Mouse (Mus musculus) intestine, postnatal 0 days (tissue): ENCODE measurements around the gene Orai3. TPM values are rescaled to one million over a fixed set of nuclear protein-coding genes. Genes with fewer than 3 reads are reported as not detected.

Experiments used
- ATAC-seq: fragments of 200-750 bp; cut with Nextera tagmentation; 2 replicates; pipeline ENCODE4 v1.8.0; 2017; ENCODE audit warnings: mild to moderate bottlenecking, moderate TSS enrichment, moderate library complexity
- H3K27ac ChIP-seq: fragments of 300-500 bp; sonication (generic); 2 replicates; pipeline ENCODE4 v1.5.1; 2014; ENCODE audit warnings: mild to moderate bottlenecking, low read depth, low read length, moderate library complexity
- H3K27me3 ChIP-seq: fragments of 300-500 bp; sonication (generic); replicated peaks from 2 replicates; pipeline ENCODE4 v1.6.1; 2014; ENCODE audit warnings: low read length, mixed read lengths; ENCODE audit not compliant: control insufficient read depth, insufficient read depth
- H3K36me3 ChIP-seq: fragments of 300-500 bp; sonication (generic); 2 replicates; pipeline ENCODE4 v1.6.1; 2014; ENCODE audit warnings: mild to moderate bottlenecking, moderate library complexity; ENCODE audit not compliant: control insufficient read depth, insufficient read depth
- H3K4me1 ChIP-seq: fragments of 300-500 bp; sonication (generic); replicated peaks from 2 replicates; pipeline ENCODE4 v1.6.1; 2014; ENCODE audit warnings: antibody characterized with exemption, low read length, mixed read lengths; ENCODE audit not compliant: control insufficient read depth, insufficient read depth
- H3K4me2 ChIP-seq: fragments of 300-500 bp; sonication (generic); replicated peaks from 2 replicates; pipeline ENCODE4 v1.6.1; 2014; ENCODE audit warnings: low read depth, mild to moderate bottlenecking, moderate library complexity
- H3K4me3 ChIP-seq: fragments of 300-500 bp; sonication (generic); 2 replicates; pipeline ENCODE4 v1.5.1; 2014; ENCODE audit warnings: low read depth, low read length
- H3K9ac ChIP-seq: fragments of 300-500 bp; sonication (generic); 2 replicates; pipeline ENCODE4 v1.6.1; 2014; ENCODE audit warnings: mild to moderate bottlenecking, low read depth, low read length
- H3K9me3 ChIP-seq: fragments of 300-500 bp; sonication (generic); 2 replicates; pipeline ENCODE4 v1.6.1; 2016; ENCODE audit warnings: mixed run types; ENCODE audit not compliant: control insufficient read depth
- CTCF ChIP-seq: sonication (generic); IDR thresholded peaks from 2 replicates; pipeline ENCODE4 v1.5.1; 2016; ENCODE audit warnings: low read depth, mild to moderate bottlenecking, control low read depth, antibody characterized with exemption, moderate library complexity
- WGBS: fragments of 180-500 bp; shearing (Covaris S2); extraction: QIAGEN DNeasy Blood & Tissue Kit; methylation state at CpG from one replicate; pipeline ENCODE4 v1.1.7; 2014; 5-methylcytosine and 5-hydroxymethylcytosine counted together
- polyA plus RNA-seq: library from polyadenylated mRNA; unstranded; fragments of >200 nt; fragmentation: Nextera tagmentation; extraction: Ambion mirVana; gene quantifications from 2 replicates; pipeline ENCODE4 v1.2.1, GENCODE M21; 2015

Orai3 gene
- polyA plus RNA-seq, 1 experiment from 2014 or later, result 18.7 TPM

GRCm38 (mm10) chr7:127823236-127824171, 53.9 kb downstream of the Orai3 start:
- no peak for ATAC-seq
- Histone ChIP-seq H3K4me2 (peak overlapping the region; percentile 61), H3K9me3 (no peaks in the 10 kb centered on the region), H3K36me3 (no peaks in the 10 kb centered on the region), H3K9ac (no peak overlapping the region), H3K27me3 (no peaks in the 10 kb centered on the region), H3K4me3 (peak overlapping the region; percentile 37), H3K27ac (no peak overlapping the region), H3K4me1 (no peaks in the 10 kb centered on the region)
- 71% methylated on average over 11 of the region's 11 CpGs for WGBS
- peak; percentile 49 for TF ChIP-seq CTCF

DNA sequence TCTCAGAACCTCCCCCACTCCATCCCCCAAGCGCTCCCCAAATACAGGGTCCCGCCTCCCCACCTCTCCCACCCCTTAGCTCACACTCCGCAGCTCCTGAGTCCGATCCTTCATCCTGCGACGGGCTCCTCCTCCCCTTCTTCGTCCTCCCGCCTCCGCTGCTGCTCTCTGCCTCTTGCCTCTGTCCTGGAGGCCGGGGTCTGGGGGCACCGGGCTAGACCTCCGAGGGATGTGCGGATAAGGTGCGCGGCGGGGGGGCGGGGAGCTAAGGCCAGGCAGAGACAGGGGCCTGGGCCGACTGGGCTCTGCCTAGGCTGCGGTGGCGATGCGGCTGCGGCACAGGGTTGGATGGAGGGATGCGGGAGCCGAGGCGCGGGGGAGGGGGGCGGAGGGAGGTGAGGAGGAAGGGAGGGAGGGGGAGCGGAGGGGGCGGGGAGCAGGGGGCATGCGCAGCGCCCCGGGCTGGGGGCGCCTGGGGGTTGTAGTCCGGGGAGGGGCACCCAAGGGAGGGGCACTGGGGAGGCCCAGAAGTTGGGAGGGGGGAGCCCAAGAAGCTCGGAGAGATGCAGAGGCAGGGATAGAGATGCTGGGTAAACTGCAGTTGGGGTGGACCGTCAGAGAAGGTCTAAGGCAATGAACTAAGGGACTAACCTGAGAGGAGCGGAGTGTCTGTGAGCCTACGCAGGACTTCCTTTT, 54.7 kb downstream of the Orai3 start, which contains the start of the genes Stx4a and Stx1b:
Gene Stx4a, plus strand, starts transcription at position 119 of the 696 bp plus-strand sequence.
Gene Stx1b, minus strand, starts transcription at position 374 of the 696 bp plus-strand sequence.
- peak within 1 kb of the TSS; percentile 37 for H3K4me3 ChIP-seq
- no peak within 1 kb of the TSS; the same call in 1 of the 2 replicates for H3K9ac ChIP-seq
- ATAC-seq, result peak; percentile 44; the same call in 1 of the 2 replicates
- H3K4me1 ChIP-seq, result no peaks in the 10 kb centered on the region
- no peak for TF ChIP-seq CTCF
- peak within 1 kb of the TSS; percentile 61 for H3K4me2 ChIP-seq
- H3K9me3 ChIP-seq, result no peaks in the 10 kb centered on the region
- 7% methylated on average over 34 of the region's 38 CpGs for WGBS
- peak within 1 kb of the TSS; percentile 41; the same call in 1 of the 2 replicates for H3K27ac ChIP-seq
- H3K27me3 ChIP-seq, result no peaks in the 10 kb centered on the region
- H3K36me3 ChIP-seq, result no peaks in the 10 kb centered on the region

Other genes with a start within 250 kb of the Orai3 start
- 1.9 and 3.8 TPM in 2 replicates for gene Tmem265, start 208.4 kb upstream of the Orai3 start, polyA plus RNA-seq
- gene Phkg2, start 196.5 kb upstream of the Orai3 start, polyA plus RNA-seq, result 25.1 and 25.7 TPM in 2 replicates
- 3.0 and 3.1 TPM in 2 replicates for gene Ccdc189, start 181.2 kb upstream of the Orai3 start, polyA plus RNA-seq
- gene Rnf40, start 181.0 kb upstream of the Orai3 start, polyA plus RNA-seq, result 16.7 and 20.6 TPM in 2 replicates
- 3.0 and 3.8 TPM in 2 replicates for gene Zfp629, start 154.0 kb upstream of the Orai3 start, polyA plus RNA-seq
- 26.6 and 27.7 TPM in 2 replicates for gene Bcl7c, start 60.9 kb upstream of the Orai3 start, polyA plus RNA-seq
- gene Ctf1, start 57.1 kb upstream of the Orai3 start, polyA plus RNA-seq, result 4.1 TPM in 2 replicates
- gene Ctf2, start 37.6 kb upstream of the Orai3 start, polyA plus RNA-seq, result not detected in 2 replicates
- 2.1 and 2.2 TPM in 2 replicates for gene Fbxl19, start 25.3 kb upstream of the Orai3 start, polyA plus RNA-seq
- 9.7 and 9.9 TPM in 2 replicates for gene Setd1a, start 6.9 kb downstream of the Orai3 start, polyA plus RNA-seq
- gene Gm49388, start 15.8 kb downstream of the Orai3 start, polyA plus RNA-seq, result not detected in 2 replicates
- gene Hsd3b7, start 30.8 kb downstream of the Orai3 start, polyA plus RNA-seq, result 35.2 and 37.3 TPM in 2 replicates
- 38.9 and 46.6 TPM in 2 replicates for gene Stx4a, start 54.5 kb downstream of the Orai3 start, polyA plus RNA-seq
- 0.74 and 1.1 TPM in 2 replicates for gene Stx1b, start 54.7 kb downstream of the Orai3 start, polyA plus RNA-seq
- 4.5 and 5.4 TPM in 2 replicates for gene Zfp646, start 106.4 kb downstream of the Orai3 start, polyA plus RNA-seq
- 5.4 and 6.1 TPM in 2 replicates for gene Zfp668, start 107.0 kb downstream of the Orai3 start, polyA plus RNA-seq
- gene Prss53, start 121.2 kb downstream of the Orai3 start, polyA plus RNA-seq, result 2.4 and 2.9 TPM in 2 replicates
- gene Gm21974, start 125.6 kb downstream of the Orai3 start, polyA plus RNA-seq, result not detected in 2 replicates
- 194 and 219 TPM in 2 replicates for gene Vkorc1, start 125.8 kb downstream of the Orai3 start, polyA plus RNA-seq
- 94.0 and 94.2 TPM in 2 replicates for gene Bckdk, start 134.3 kb downstream of the Orai3 start, polyA plus RNA-seq
- gene Kat8, start 142.7 kb downstream of the Orai3 start, polyA plus RNA-seq, result 17.4 and 18.0 TPM in 2 replicates
- gene Prss8, start 160.3 kb downstream of the Orai3 start, polyA plus RNA-seq, result 63.0 and 64.4 TPM in 2 replicates
- 6.3 and 6.6 TPM in 2 replicates for gene Prss36, start 176.9 kb downstream of the Orai3 start, polyA plus RNA-seq
- 120 and 132 TPM in 2 replicates for gene Fus, start 197.6 kb downstream of the Orai3 start, polyA plus RNA-seq
- 537 and 545 TPM in 2 replicates for gene Pycard, start 224.1 kb downstream of the Orai3 start, polyA plus RNA-seq
- 0.29 and 0.47 TPM in 2 replicates for gene Trim72, start 234.1 kb downstream of the Orai3 start, polyA plus RNA-seq